Mouse (Mus musculus) megakaryocyte, embryonic 14.5 days (primary cell): ENCODE results near the gene Dusp8.

Source experiments
- FLI1 ChIP-seq: IDR thresholded peaks from 2 replicates; pipeline ENCODE4 v1.6.1; 2012; ENCODE audit warnings: low read length, inconsistent platforms, mixed read lengths
- GATA1 ChIP-seq: IDR thresholded peaks from 3 replicates; pipeline ENCODE4 v1.6.1; 2012; ENCODE audit warnings: mixed read lengths, low read length, inconsistent platforms, borderline replicate concordance

GRCm38 (mm10) chr7:142081736-142082135 lies 13.9 kb downstream of the Dusp8 start:
- TF ChIP-seq GATA1 (no peak), FLI1 (no peak)
